ENCODE assay signal across 22 mouse cellular contexts in genomic region chr6:147944940-147945676, GRCm38 (mm10).
A peak's percentile ranks its signal among the peaks of the same experiment; 100 is the strongest.
DNase-seq lines count a peak whose midpoint lies in the region; ATAC-seq and TF ChIP-seq lines count a peak whose summit lies in the region.
"Had no signal": no experiment of that assay in that cellular context is flagged by ENCODE, and none has a peak within 500 bp of the region (broad histone marks: within the 10 kb centered on the region; RNA-seq: fewer than 3 reads in every experiment).

No protein-coding gene starts in this region.

- intact Hi-C loops in gastrocnemius, adult 2 months (cut with DNase I), result loop anchor here (10.0 kb wide), 1 partner anchor 120 kb away; no protein-coding TSS in a partner anchor
- intact Hi-C loops in gastrocnemius, postnatal 14 days (cut with DNase I; ENCODE audit: low total_unique reads), result no loop called here

- no peaks in the 10 kb centered on the region for H3K9me3 ChIP-seq in forebrain, embryonic 16.5 days (ENCODE audit: control insufficient read depth, low read length)
- H3K9me3 ChIP-seq: embryonic facial prominence, embryonic 10.5 days; forebrain, embryonic 13.5 days; intestine, embryonic 15.5 days; liver, embryonic 15.5 days; stomach, embryonic 15.5 days had no signal

- no peak overlapping the region for H3K9ac ChIP-seq in forebrain, embryonic 16.5 days (replicated peaks; ENCODE audit: low read depth, low read length)
- H3K9ac ChIP-seq: forebrain, embryonic 13.5 days; hindbrain, embryonic 14.5 days; intestine, embryonic 15.5 days; limb, embryonic 13.5 days; liver, embryonic 15.5 days; stomach, embryonic 15.5 days had no signal

- H3K27ac ChIP-seq in gastrocnemius, adult 2 months, result peak overlapping the region; percentile 31; the same call in 1 of the 2 replicates
- H3K27ac ChIP-seq in forebrain, embryonic 16.5 days (ENCODE audit: low read length), result no peak overlapping the region
- H3K27ac ChIP-seq: embryonic facial prominence, embryonic 10.5 days; forebrain, embryonic 13.5 days; hindbrain, embryonic 14.5 days; intestine, embryonic 15.5 days; kidney, postnatal 0 days; limb, embryonic 13.5 days; liver, embryonic 15.5 days; stomach, embryonic 15.5 days had no signal

- H3K4me3 ChIP-seq in gastrocnemius, adult 2 months, result no peak overlapping the region
- no peak overlapping the region for H3K4me3 ChIP-seq in forebrain, embryonic 16.5 days (replicated peaks; ENCODE audit: low read length)
- H3K4me3 ChIP-seq: embryonic facial prominence, embryonic 10.5 days; forebrain, embryonic 13.5 days; intestine, embryonic 15.5 days; limb, embryonic 13.5 days; liver, embryonic 15.5 days; megakaryocyte, embryonic 14.5 days; stomach, embryonic 15.5 days had no signal

- no peak for TF ChIP-seq CTCF in gastrocnemius, adult 2 months (IDR thresholded peaks at IDR 0.05)

- H3K27me3 ChIP-seq in forebrain, embryonic 16.5 days (replicated peaks; ENCODE audit: control insufficient read depth, insufficient read depth, low read length), result no peaks in the 10 kb centered on the region
- H3K27me3 ChIP-seq: forebrain, embryonic 13.5 days; intestine, embryonic 15.5 days; liver, embryonic 15.5 days; stomach, embryonic 15.5 days had no signal

- H3K4me1 ChIP-seq in forebrain, embryonic 16.5 days (replicated peaks; ENCODE audit: control insufficient read depth, insufficient read depth, low read length), result peaks cover 10% of the 10 kb centered on the region
- H3K4me1 ChIP-seq: embryonic facial prominence, embryonic 10.5 days; forebrain, embryonic 13.5 days; intestine, embryonic 15.5 days; limb, embryonic 13.5 days; liver, embryonic 15.5 days; stomach, embryonic 15.5 days had no signal

- peak; percentile 49 for DNase-seq in gastrocnemius, adult 2 months
- DNase-seq in gastrocnemius, postnatal 4 days (ENCODE audit: low spot score in 2 of 2), result no peak
- DNase-seq in lung, postnatal 10 days, result peak; percentile 24
- DNase-seq in lung, postnatal 4 days, result no peak
- DNase-seq in gastrocnemius, postnatal 14 days, result peak; percentile 29
- DNase-seq in testis, postnatal 10 days (ENCODE audit: low spot score), result peak; percentile 49
- DNase-seq in kidney, postnatal 14 days, result no peak
- DNase-seq: cerebellum, adult 11-12 months; cerebellum, postnatal 36 days; right cerebral cortex, adult 18-20 months; spleen, adult 18-20 months; thymus, postnatal 14 days had no signal

- ATAC-seq in forebrain, embryonic 16.5 days, result no peak
- ATAC-seq: forebrain, embryonic 13.5 days; intestine, embryonic 15.5 days had no signal

- no peak overlapping the region for H3K4me2 ChIP-seq in forebrain, embryonic 16.5 days (ENCODE audit: low read length)
- H3K4me2 ChIP-seq: forebrain, embryonic 13.5 days; hindbrain, embryonic 14.5 days; intestine, embryonic 15.5 days; limb, embryonic 13.5 days; liver, embryonic 15.5 days; stomach, embryonic 15.5 days had no signal

- 83% methylated on average over 4 of the region's 4 CpGs for WGBS in forebrain, embryonic 16.5 days

- no peaks in the 10 kb centered on the region for H3K36me3 ChIP-seq in forebrain, embryonic 16.5 days (ENCODE audit: control insufficient read depth, insufficient read depth)
- H3K36me3 ChIP-seq: embryonic facial prominence, embryonic 10.5 days; intestine, embryonic 15.5 days; limb, embryonic 13.5 days; liver, embryonic 15.5 days; stomach, embryonic 15.5 days had no signal

Comparison
In these comparisons a context has a peak if more than half of its experiments do, and no peak if none do; other contexts are left out.
1. DNase-seq: peak in gastrocnemius, adult 2 months (single experiment), lung, postnatal 10 days (single experiment), gastrocnemius, postnatal 14 days (single experiment) and testis, postnatal 10 days (single experiment); none in gastrocnemius, postnatal 4 days (0 of 2), lung, postnatal 4 days (0 of 2) and kidney, postnatal 14 days (single experiment).